ENCODE assay signal across 11 mouse cellular contexts in the genomic region with DNA sequence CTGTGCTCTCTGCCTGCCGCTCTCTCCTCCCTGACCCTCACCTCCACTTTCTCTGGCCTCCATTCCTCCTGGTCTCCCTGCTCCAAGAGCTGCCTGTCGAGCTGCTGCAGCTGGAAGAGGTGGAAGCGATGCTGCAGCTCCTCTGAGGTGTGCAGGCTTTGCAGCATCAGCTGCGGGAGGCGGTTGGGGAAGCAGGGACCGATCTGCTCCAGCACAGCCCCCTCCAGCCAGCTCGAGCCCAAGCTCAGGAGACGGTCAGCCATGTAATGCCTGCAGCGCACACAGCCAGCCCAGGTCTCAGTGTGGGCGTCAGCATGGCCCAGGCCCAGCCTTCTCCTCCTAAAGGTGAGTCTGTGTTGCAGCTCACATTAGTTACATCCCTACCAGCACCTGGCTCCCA. TPM values are rescaled to one million over a fixed set of nuclear protein-coding genes. Genes with fewer than 3 reads are reported as not detected.
DNase-seq lines count a peak whose midpoint lies in the region; ATAC-seq and TF ChIP-seq lines count a peak whose summit lies in the region.
"Had no signal": no experiment of that assay in that cellular context is flagged by ENCODE, and none has a peak within 500 bp of the region (broad histone marks: within the 10 kb centered on the region; RNA-seq: fewer than 3 reads in every experiment).

No protein-coding gene starts in this region.

- ATAC-seq in forebrain, embryonic 12.5 days (ENCODE audit: low FRiP score) = no peak
- ATAC-seq in forebrain, postnatal 0 days = no peak
- ATAC-seq in kidney, embryonic 16.5 days (ENCODE audit: low FRiP score, low TSS enrichment) = no peak
- ATAC-seq in embryonic facial prominence, embryonic 14.5 days (ENCODE audit: low read depth) = no peak

- TF ChIP-seq POLR2A in kidney, adult 2 months (IDR thresholded peaks at IDR 0.05; ENCODE audit: low read depth, low read length) = no peak

- H3K4me3 ChIP-seq in forebrain, embryonic 12.5 days (replicated peaks) = no peak overlapping the region
- no peak overlapping the region for H3K4me3 ChIP-seq in forebrain, postnatal 0 days (ENCODE audit: low read depth, low read length)
- no peak overlapping the region for H3K4me3 ChIP-seq in kidney, embryonic 16.5 days (ENCODE audit: low read length)
- no peak overlapping the region for H3K4me3 ChIP-seq in kidney, adult 2 months (ENCODE audit: insufficient read depth, low read depth, low read length)
- peak overlapping the region; percentile 31 for H3K4me3 ChIP-seq in embryonic facial prominence, embryonic 14.5 days (ENCODE audit: low read depth, low read length)
- H3K4me3 ChIP-seq in macrophage (ENCODE audit: inconsistent target) = peak overlapping the region; percentile 49
- H3K4me3 ChIP-seq: left cerebral cortex, adult 2 months had no signal

- no peaks in the 10 kb centered on the region for H3K4me1 ChIP-seq in forebrain, embryonic 12.5 days
- H3K4me1 ChIP-seq in forebrain, postnatal 0 days (ENCODE audit: insufficient read depth) = no peaks in the 10 kb centered on the region
- H3K4me1 ChIP-seq in kidney, embryonic 16.5 days (ENCODE audit: insufficient read depth, low read length) = no peaks in the 10 kb centered on the region
- H3K4me1 ChIP-seq in kidney, adult 2 months (ENCODE audit: control insufficient read depth, insufficient read depth, low read length) = no peaks in the 10 kb centered on the region
- no peaks in the 10 kb centered on the region for H3K4me1 ChIP-seq in embryonic facial prominence, embryonic 14.5 days (ENCODE audit: control insufficient read depth, insufficient read depth, low read length)

- TF ChIP-seq CTCF in forebrain, postnatal 0 days (IDR thresholded peaks at IDR 0.05; ENCODE audit: low read depth) = no peak
- TF ChIP-seq CTCF in kidney, adult 2 months (conservative IDR thresholded peaks at IDR 0.05; ENCODE audit: insufficient read depth, insufficient read length, low read depth, low read length) = no peak

- H3K79me2 ChIP-seq in macrophage (ENCODE audit: inconsistent target) = peaks cover 6% of the 10 kb centered on the region; the same call in 1 of the 2 replicates

- H3K27me3 ChIP-seq in forebrain, embryonic 12.5 days = peaks cover 37% of the 10 kb centered on the region
- no peaks in the 10 kb centered on the region for H3K27me3 ChIP-seq in forebrain, postnatal 0 days (ENCODE audit: insufficient read depth, low read length)
- H3K27me3 ChIP-seq in kidney, embryonic 16.5 days (ENCODE audit: insufficient read depth, low read length) = no peaks in the 10 kb centered on the region
- no peaks in the 10 kb centered on the region for H3K27me3 ChIP-seq in kidney, adult 2 months (replicated peaks; ENCODE audit: control insufficient read depth, insufficient read depth, low read length)
- peaks cover 6% of the 10 kb centered on the region; the same call in 1 of the 2 replicates for H3K27me3 ChIP-seq in embryonic facial prominence, embryonic 14.5 days (replicated peaks; ENCODE audit: control insufficient read depth, insufficient read depth, low read length)

- H3K9ac ChIP-seq in forebrain, embryonic 12.5 days = 0 out of 2 replicates have a peak overlapping the region, but pooled peaks have one; percentile 33
- H3K9ac ChIP-seq in forebrain, postnatal 0 days = no peak overlapping the region
- H3K9ac ChIP-seq in kidney, embryonic 16.5 days (replicated peaks; ENCODE audit: low read length) = no peak overlapping the region
- H3K9ac ChIP-seq in embryonic facial prominence, embryonic 14.5 days (ENCODE audit: low read depth, low read length) = peak overlapping the region; percentile 41

- H3K4me2 ChIP-seq in forebrain, embryonic 12.5 days = 0 out of 2 replicates have a peak overlapping the region, but pooled peaks have one; percentile 10
- H3K4me2 ChIP-seq in forebrain, postnatal 0 days (ENCODE audit: low read depth) = no peak overlapping the region
- H3K4me2 ChIP-seq in kidney, embryonic 16.5 days (replicated peaks; ENCODE audit: low read depth, low read length) = peak overlapping the region; percentile 31; the same call in 1 of the 2 replicates
- peak overlapping the region; percentile 42 for H3K4me2 ChIP-seq in embryonic facial prominence, embryonic 14.5 days (ENCODE audit: low read depth, low read length)

- no peaks in the 10 kb centered on the region for H3K36me3 ChIP-seq in forebrain, embryonic 12.5 days (replicated peaks)
- peaks cover 44% of the 10 kb centered on the region for H3K36me3 ChIP-seq in forebrain, postnatal 0 days (ENCODE audit: insufficient read depth)
- no peaks in the 10 kb centered on the region for H3K36me3 ChIP-seq in kidney, embryonic 16.5 days (ENCODE audit: insufficient read depth, low read length)
- H3K36me3 ChIP-seq in kidney, adult 2 months (ENCODE audit: control insufficient read depth, insufficient read depth, low read length) = no peaks in the 10 kb centered on the region
- H3K36me3 ChIP-seq in embryonic facial prominence, embryonic 14.5 days (ENCODE audit: control insufficient read depth, insufficient read depth, low read length) = no peaks in the 10 kb centered on the region
- peaks cover 5% of the 10 kb centered on the region; the same call in 1 of the 2 replicates for H3K36me3 ChIP-seq in macrophage (ENCODE audit: inconsistent target)

- no peaks in the 10 kb centered on the region for H3K9me3 ChIP-seq in forebrain, embryonic 12.5 days
- H3K9me3 ChIP-seq in forebrain, postnatal 0 days (ENCODE audit: low read length) = no peaks in the 10 kb centered on the region
- no peaks in the 10 kb centered on the region for H3K9me3 ChIP-seq in kidney, embryonic 16.5 days (ENCODE audit: low read length)
- H3K9me3 ChIP-seq in embryonic facial prominence, embryonic 14.5 days (ENCODE audit: control insufficient read depth, low read length) = no peaks in the 10 kb centered on the region

- WGBS in forebrain, embryonic 12.5 days = 48% methylated on average over 10 of the region's 10 CpGs
- 59% methylated on average over 10 of the region's 10 CpGs for WGBS in forebrain, postnatal 0 days
- 51% methylated on average over 10 of the region's 10 CpGs for WGBS in kidney, embryonic 16.5 days
- WGBS in kidney, adult 2 months = 75% methylated on average over 10 of the region's 10 CpGs
- 48% methylated on average over 9 of the region's 10 CpGs for WGBS in embryonic facial prominence, embryonic 14.5 days
- WGBS in macrophage (ENCODE audit: missing documents) = 85% methylated on average over 10 of the region's 10 CpGs

- DNase-seq in forebrain, postnatal 0 days = no peak
- no peak for DNase-seq in kidney, adult 2 months
- DNase-seq in embryonic facial prominence, embryonic 14.5 days (ENCODE audit: low spot score) = no peak
- DNase-seq in frontal cortex, postnatal 25 days (ENCODE audit: low spot score in 2 of 2) = no peak
- no peak for DNase-seq in cerebellum, postnatal 10 days
- DNase-seq: kidney, adult 9 months had no signal

- no peak overlapping the region for H3K27ac ChIP-seq in forebrain, embryonic 12.5 days
- H3K27ac ChIP-seq in forebrain, postnatal 0 days (ENCODE audit: low read depth, low read length) = no peak overlapping the region
- no peak overlapping the region for H3K27ac ChIP-seq in kidney, embryonic 16.5 days (ENCODE audit: low read length)
- no peak overlapping the region for H3K27ac ChIP-seq in kidney, adult 2 months (ENCODE audit: insufficient read depth, low read depth, low read length)
- no peak overlapping the region for H3K27ac ChIP-seq in embryonic facial prominence, embryonic 14.5 days (replicated peaks; ENCODE audit: low read depth, low read length)
- H3K27ac ChIP-seq in macrophage = no peak overlapping the region
- H3K27ac ChIP-seq: left cerebral cortex, adult 2 months had no signal

RNA-seq across cellular contexts. Expression of gene Dnph1, which starts 23.5 kb away (rescaled TPM):
- 68.3 and 71.7 TPM in 2 replicates for polyA plus RNA-seq in forebrain, embryonic 12.5 days (2016; fragmentation: Nextera tagmentation; extraction: Ambion mirVana)
- 5.9 and 6.1 TPM in 2 replicates for total RNA-seq in forebrain, postnatal 0 days (2014; rRNA removed)
- polyA plus RNA-seq in forebrain, postnatal 0 days (2015; fragmentation: Nextera tagmentation; extraction: Ambion mirVana) = 14.9 and 16.1 TPM in 2 replicates
- polyA plus RNA-seq in kidney, embryonic 16.5 days (2015; fragmentation: Nextera tagmentation; extraction: Ambion mirVana) = 56.5 and 60.3 TPM in 2 replicates
- polyA plus RNA-seq in kidney, adult 2 months (2012; rRNA removed) = 20.7 and 22.8 TPM in 2 replicates
- polyA plus RNA-seq in embryonic facial prominence, embryonic 14.5 days (2014; fragmentation: Nextera tagmentation; extraction: Ambion mirVana) = 34.5 and 36.9 TPM in 2 replicates
- total RNA-seq in macrophage (2018; cell fraction: chromatin; rRNA removed) = under 1 TPM in 2 of 26 experiments, not detected in 24; 0.60 to 0.98 TPM
- 1 to 10 TPM in 10 of 26 experiments, under 1 TPM in 16; 0.18 to 1.9 (median 0.73) TPM for total RNA-seq in macrophage (2018; cell fraction: cytosol; rRNA removed)
- total RNA-seq in macrophage (2018; cell fraction: nucleus; rRNA removed) = 1 to 10 TPM in 3 of 26 experiments, under 1 TPM in 5, not detected in 18; 0.52 to 4.1 (median 0.87) TPM
- polyA plus RNA-seq in macrophage (2018) = 0.57 to 9.8 TPM (median 0.97 TPM) in 3 replicates

RNA-seq across cellular contexts. Expression of gene Cul9, which starts 26.2 kb away (rescaled TPM):
- polyA plus RNA-seq in forebrain, embryonic 12.5 days (2016; fragmentation: Nextera tagmentation; extraction: Ambion mirVana) = 9.8 and 11.3 TPM in 2 replicates
- total RNA-seq in forebrain, postnatal 0 days (2014; rRNA removed) = 31.9 and 44.4 TPM in 2 replicates
- 9.7 and 13.7 TPM in 2 replicates for polyA plus RNA-seq in forebrain, postnatal 0 days (2015; fragmentation: Nextera tagmentation; extraction: Ambion mirVana)
- polyA plus RNA-seq in kidney, embryonic 16.5 days (2015; fragmentation: Nextera tagmentation; extraction: Ambion mirVana) = 6.5 TPM in 2 replicates
- polyA plus RNA-seq in kidney, adult 2 months (2012; rRNA removed) = 27.0 and 32.4 TPM in 2 replicates
- polyA plus RNA-seq in embryonic facial prominence, embryonic 14.5 days (2014; fragmentation: Nextera tagmentation; extraction: Ambion mirVana) = 5.5 and 6.0 TPM in 2 replicates
- total RNA-seq in macrophage (2018; cell fraction: chromatin; rRNA removed) = 100 to 1,000 TPM in 9 of 26 experiments, 10 to 100 TPM in 17; 17.7 to 142 (median 86.9) TPM
- 10 to 100 TPM in 15 of 26 experiments, 1 to 10 TPM in 11; 5.6 to 17.4 (median 11.2) TPM for total RNA-seq in macrophage (2018; cell fraction: cytosol; rRNA removed)
- 10 to 100 TPM; 11.9 to 96.2 (median 39.5) TPM for total RNA-seq in macrophage (2018; cell fraction: nucleus; rRNA removed)
- polyA plus RNA-seq in macrophage (2018) = 8.0 to 13.4 TPM (median 8.8 TPM) in 3 replicates

RNA-seq across cellular contexts. Expression of gene Ttbk1, which starts 32.5 kb away (rescaled TPM):
- polyA plus RNA-seq in forebrain, embryonic 12.5 days (2016; fragmentation: Nextera tagmentation; extraction: Ambion mirVana) = 4.0 and 5.0 TPM in 2 replicates
- 32.3 and 36.5 TPM in 2 replicates for total RNA-seq in forebrain, postnatal 0 days (2014; rRNA removed)
- 4.2 and 5.6 TPM in 2 replicates for polyA plus RNA-seq in forebrain, postnatal 0 days (2015; fragmentation: Nextera tagmentation; extraction: Ambion mirVana)
- 0.15 and 0.23 TPM in 2 replicates for polyA plus RNA-seq in kidney, embryonic 16.5 days (2015; fragmentation: Nextera tagmentation; extraction: Ambion mirVana)
- polyA plus RNA-seq in kidney, adult 2 months (2012; rRNA removed) = 1.4 and 1.6 TPM in 2 replicates
- 0.46 and 0.61 TPM in 2 replicates for polyA plus RNA-seq in embryonic facial prominence, embryonic 14.5 days (2014; fragmentation: Nextera tagmentation; extraction: Ambion mirVana)
- total RNA-seq in macrophage (2018; cell fraction: chromatin; rRNA removed) = under 1 TPM in 1 of 26 experiments, not detected in 25; 0.13 TPM
- total RNA-seq in macrophage (2018; cell fraction: cytosol; rRNA removed) = under 1 TPM in 1 of 26 experiments, not detected in 25; 0.03 TPM
- under 1 TPM in 2 of 26 experiments, not detected in 24; 0.07 to 0.08 TPM for total RNA-seq in macrophage (2018; cell fraction: nucleus; rRNA removed)
- not detected in 3 replicates for polyA plus RNA-seq in macrophage (2018)
- total RNA-seq: common myeloid progenitor, adult 5-6 weeks had no signal

RNA-seq across cellular contexts. Expression of gene Srf, which starts 36.0 kb away (rescaled TPM):
- polyA plus RNA-seq in forebrain, embryonic 12.5 days (2016; fragmentation: Nextera tagmentation; extraction: Ambion mirVana) = 5.0 TPM in 2 replicates
- 47.2 and 57.0 TPM in 2 replicates for total RNA-seq in forebrain, postnatal 0 days (2014; rRNA removed)
- 2.3 and 2.4 TPM in 2 replicates for polyA plus RNA-seq in forebrain, postnatal 0 days (2015; fragmentation: Nextera tagmentation; extraction: Ambion mirVana)
- 8.2 and 9.3 TPM in 2 replicates for polyA plus RNA-seq in kidney, embryonic 16.5 days (2015; fragmentation: Nextera tagmentation; extraction: Ambion mirVana)
- polyA plus RNA-seq in kidney, adult 2 months (2012; rRNA removed) = 67.0 and 86.3 TPM in 2 replicates
- 10.5 and 14.0 TPM in 2 replicates for polyA plus RNA-seq in embryonic facial prominence, embryonic 14.5 days (2014; fragmentation: Nextera tagmentation; extraction: Ambion mirVana)
- 10 to 100 TPM; 11.4 to 46.5 (median 20.8) TPM for total RNA-seq in macrophage (2018; cell fraction: chromatin; rRNA removed)
- total RNA-seq in macrophage (2018; cell fraction: cytosol; rRNA removed) = 10 to 100 TPM; 17.0 to 48.7 (median 22.0) TPM
- 10 to 100 TPM; 12.3 to 41.6 (median 22.8) TPM for total RNA-seq in macrophage (2018; cell fraction: nucleus; rRNA removed)
- 15.1 to 25.6 TPM (median 25.2 TPM) in 3 replicates for polyA plus RNA-seq in macrophage (2018)

Comparison
In these comparisons a context has a peak if more than half of its experiments do, and no peak if none do; other contexts are left out.
1. H3K9ac ChIP-seq: peak in forebrain, embryonic 12.5 days (single experiment) and embryonic facial prominence, embryonic 14.5 days (single experiment); none in forebrain, postnatal 0 days (single experiment) and kidney, embryonic 16.5 days (single experiment).
2. H3K4me3 ChIP-seq: peak in embryonic facial prominence, embryonic 14.5 days (single experiment) and macrophage (single experiment); none in forebrain, embryonic 12.5 days (single experiment), forebrain, postnatal 0 days (single experiment), kidney, embryonic 16.5 days (single experiment) and kidney, adult 2 months (single experiment).